Mouse (Mus musculus) ovary, postnatal 36 days (tissue): Measurements from ENCODE around the gene Sema5a.
A peak's percentile ranks its signal among the peaks of the same experiment; 100 is the strongest.

Experiments
- DNase-seq: peaks from one replicate; pipeline ENCODE4 v3.0.0; 2022; ENCODE audit warnings: low spot score, mixed read lengths

The Sema5a gene

DNA sequence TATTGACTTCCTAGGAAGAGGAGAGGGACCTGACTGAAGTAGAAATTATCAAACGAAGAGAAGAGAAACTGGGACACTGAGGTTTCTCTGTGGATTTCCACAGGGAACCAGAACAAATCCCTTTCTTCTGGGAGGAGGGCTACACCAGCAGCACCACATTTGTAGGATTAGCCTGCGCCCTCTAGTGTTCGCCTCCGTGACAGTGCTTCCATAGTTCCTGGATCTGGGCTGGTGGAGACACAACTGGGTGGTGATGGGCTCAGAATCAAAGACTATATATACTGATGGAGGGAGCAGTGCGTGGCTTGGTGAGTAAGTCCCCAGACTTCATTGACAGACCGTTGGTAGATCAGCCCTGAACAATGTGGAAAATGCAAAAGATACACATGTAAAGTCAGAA lies 193.0 kb downstream of the Sema5a start:
- DNase-seq: peak; percentile 69

DNA sequence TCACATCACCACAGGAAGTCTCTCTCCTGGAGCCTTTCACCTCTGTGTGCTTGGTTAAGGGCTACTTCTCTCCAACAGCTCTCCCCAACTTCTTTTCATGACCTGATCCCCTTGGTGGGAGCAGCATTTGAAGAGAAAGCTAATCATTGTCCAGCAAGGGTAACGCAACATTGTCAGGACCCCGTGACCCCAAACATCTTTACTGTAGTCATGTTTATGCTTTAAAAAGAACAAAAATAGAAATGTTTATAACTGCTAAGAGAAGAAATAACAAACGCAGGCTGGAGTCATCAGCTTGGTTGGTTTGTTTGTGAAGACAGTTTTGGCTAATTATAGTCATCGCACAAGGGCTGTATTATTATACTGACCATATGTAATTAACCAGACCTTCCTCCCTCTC lies 198.1 kb downstream of the Sema5a start:
- no peak for DNase-seq

DNA sequence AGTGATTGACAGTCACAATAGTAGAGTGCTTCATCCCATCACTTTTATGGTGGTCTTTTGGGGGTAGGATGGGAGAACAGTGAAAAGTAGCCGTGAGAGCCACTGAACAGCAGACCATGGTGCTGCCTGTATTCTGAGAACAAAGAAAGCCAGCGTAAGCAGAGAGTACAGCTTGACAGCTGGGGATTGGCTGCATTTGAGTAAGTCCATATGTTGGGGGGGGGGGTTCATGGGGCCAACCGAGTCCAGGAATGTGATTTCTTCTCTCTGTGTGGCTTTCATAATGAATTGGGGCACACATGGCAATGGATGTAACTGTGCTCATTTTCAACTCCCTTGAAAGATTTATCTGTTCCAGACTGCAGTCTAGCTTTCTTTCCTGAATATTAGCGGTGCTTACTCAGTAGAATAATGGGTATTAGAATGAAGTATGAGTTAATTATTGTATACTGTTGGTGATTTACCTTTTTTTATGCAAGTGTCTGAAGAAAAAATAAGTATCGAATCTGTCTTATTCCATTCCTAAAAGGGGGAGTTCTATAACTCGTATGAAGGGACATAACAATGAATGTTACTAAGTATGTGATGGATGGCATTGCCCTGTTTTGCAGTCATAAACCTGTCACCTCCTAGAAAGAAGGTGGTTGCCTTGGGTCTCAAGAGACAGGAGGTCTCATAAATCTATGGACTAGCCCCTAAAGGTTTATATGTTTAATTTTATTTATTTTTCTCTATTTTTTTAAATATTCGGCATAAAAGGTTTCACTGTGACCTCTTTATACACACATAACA lies 203.1 kb downstream of the Sema5a start:
- DNase-seq: no peak

DNA sequence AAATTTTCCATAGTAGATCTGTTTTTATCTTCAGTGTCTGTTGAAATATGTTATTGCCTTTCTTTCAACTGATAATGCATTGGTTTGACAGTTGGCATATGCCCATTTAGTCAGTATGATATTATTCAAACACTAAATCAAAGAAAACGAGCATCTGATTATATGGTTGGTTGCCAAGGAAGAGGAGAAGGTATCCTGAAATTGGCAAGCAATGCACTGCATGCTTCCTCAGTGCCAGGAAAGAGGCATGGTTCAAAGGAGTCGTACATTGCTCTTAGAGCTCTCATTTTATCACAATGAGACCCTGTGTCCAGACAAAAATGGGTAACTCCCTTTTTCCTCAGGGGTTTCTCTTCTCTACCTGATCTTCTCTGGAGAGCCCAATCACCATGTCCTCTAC lies 214.4 kb downstream of the Sema5a start:
- no peak for DNase-seq

DNA sequence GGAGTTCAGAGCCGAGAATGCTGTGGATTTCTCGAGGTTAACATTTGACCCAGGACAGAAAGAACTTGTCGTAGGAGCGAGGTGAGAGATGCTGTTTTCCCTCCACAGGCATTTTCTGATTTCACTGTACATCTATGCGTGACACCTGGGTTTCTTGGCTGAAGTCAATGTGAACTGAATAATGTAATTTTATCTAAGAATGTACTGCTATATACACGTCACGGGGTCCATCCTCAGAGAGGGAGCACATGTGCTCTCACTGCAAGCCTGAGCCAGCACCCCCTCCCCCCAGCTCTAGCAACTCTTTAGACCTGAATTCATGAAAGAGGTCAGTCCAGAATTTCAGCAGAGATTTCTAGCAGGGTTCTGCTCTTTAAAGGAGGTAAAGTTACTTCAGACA lies 215.6 kb downstream of the Sema5a start:
- no peak for DNase-seq

DNA sequence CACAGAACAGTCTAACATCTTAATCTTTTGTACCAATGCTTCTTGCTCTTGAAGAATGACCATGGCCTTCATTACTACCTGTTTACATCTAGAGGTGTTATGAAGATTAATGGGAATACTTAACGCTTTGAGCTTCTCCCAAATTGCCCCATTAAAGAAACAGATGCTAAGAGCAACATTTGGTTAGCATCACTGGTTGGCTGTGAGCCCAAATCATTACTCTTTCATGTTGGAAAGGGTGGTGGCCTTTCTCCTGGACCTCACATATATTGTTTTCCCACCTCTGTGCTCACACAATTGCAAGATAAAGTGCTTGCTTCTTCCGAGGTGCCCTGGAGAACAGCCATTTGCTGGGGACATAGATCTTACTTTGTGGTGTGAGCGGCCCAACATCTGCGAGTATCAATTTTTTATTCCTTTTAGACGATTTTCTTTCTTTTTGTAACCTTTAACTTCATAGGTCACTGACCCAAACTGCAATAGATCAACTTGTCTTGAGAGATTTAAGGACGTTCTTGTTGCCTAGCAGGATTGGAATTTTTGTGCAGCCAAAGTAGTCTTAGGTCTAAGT lies 227.0 kb downstream of the Sema5a start:
- DNase-seq: no peak

DNA sequence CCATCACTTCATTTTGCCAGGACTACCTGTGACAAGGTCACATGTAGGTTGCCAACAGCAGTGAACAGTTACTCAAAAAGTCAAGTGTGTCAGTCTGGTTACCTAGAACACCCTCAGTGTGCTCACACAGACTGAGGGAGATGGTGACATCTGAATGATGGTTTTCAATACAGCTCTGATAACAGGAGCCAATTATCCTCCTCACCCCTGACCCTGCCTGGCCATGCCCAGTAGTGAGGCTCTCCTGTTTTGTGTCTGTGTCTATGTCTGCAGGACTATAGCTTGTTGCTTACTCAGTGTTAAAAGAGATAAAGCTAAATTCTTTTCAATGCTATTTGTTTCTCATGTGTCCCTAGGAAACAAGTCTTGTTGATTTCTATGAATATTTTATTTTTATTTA lies 236.1 kb downstream of the Sema5a start:
- no peak for DNase-seq

DNA sequence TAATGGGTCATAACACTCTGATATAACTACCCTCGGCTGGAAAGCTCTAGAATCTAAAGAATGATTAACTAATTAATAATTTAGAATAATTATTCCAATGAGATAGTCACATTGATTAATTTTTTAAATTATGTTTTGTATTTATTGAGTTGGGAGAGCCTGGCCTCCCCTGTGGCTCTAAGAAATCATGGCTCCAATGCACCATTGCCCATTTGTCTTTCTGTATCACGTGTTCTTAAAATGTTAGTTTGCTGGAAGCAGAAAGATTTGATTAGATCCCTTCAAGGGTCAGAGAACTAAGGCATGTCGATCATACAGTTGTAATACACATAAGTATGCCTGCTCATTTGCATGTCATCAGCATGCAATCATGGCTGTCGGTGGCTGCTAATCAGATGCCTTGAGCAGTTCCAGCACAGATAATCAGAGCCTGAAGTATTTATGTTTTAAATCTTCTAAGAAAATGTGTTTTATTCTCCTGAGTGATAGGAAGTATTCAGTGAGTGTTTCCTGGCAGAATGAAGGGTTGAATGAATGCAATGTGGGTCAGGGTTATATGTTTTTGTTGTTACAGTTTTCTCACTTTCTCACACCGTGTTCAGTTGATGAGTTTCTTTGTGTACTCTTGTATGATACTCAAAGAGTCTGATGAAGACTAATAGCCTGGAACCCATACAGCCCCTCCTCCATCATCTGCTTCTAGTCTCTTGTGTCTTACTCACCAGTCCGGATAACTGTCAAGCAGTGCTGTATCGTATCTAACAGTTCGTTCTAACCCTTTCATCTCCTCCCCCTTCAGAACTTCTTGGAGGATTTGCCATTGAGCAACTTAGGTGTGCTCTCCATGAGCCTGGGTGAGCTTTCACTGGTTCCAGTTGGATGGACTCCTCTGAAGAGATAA lies 240.7 kb downstream of the Sema5a start:
- DNase-seq: no peak

DNA sequence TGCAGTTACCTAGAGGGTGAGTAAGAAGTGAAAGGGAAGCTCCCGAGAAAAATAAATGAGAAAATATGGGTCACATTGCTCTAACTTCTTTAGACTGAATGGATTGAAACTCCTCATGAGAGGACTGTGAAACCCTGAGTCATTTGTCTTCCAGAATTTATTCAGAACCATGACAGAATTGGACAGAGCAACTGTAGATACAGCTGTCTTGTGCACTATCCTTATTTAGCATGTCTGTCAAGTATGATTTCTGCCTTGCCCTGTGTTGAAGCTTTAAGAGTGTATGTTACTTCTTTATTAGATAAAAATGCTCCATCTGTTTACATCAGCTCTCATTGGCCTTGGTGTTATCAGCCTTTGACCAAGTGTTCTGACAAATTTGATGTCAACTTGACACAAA lies 243.4 kb downstream of the Sema5a start:
- no peak for DNase-seq

DNA sequence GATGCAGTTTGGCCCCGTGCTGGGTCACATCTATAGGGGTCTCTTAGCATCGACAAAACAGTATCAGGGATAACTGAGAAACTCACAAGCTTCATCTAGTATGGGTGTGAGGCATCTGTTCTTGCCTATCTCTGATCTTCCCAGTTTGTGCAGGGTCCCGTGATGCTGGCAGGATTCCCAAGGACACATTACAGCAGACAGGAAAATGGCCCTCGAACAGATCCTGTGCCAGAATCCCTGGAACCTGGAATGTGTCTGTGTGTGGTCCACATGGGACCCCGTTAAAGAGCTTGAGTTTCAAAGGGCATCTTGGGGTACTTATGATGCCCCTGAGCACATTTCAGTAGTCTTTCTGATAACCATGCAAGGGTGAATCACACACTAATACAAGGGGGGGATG lies 249.6 kb downstream of the Sema5a start:
- peak; percentile 46 for DNase-seq

DNA sequence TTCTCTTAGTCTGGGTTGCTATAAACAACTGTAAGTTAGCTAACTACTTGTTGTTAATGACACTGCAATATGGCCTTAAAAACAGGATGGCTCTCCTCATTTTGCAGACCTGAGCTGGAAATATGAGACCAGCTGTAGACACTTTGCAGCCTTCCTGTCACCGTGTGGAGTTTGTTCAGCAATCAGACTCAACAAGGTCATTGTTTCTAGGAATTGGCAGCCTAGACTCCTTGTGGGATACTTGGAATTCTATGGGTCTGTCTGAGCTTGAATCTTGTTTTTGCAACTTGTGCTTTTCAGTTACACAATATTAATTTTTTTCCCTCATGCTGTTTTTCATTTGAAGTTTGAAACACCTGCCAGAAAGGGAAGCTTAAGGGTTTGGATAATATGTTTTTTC lies 250.3 kb downstream of the Sema5a start:
- DNase-seq: no peak

DNA sequence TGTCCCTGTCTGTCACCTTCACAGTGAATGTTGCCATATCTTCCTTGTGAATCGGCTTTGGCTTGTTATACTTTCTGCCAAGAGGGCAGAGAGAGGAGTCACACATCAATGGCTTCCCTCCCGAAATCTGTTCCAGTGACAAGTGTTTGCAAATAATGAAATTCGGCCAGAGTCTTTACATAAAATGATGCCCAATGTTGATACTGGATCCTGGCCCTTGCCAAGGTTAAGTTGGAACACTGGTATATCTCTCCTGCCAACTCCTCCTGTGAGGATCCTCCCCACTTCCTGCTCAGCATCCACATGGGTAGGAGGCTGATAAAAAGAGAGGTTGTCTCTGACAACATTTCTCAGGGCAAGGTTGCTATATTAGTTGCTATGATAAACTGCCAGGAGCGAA lies 252.3 kb downstream of the Sema5a start:
- no peak for DNase-seq

DNA sequence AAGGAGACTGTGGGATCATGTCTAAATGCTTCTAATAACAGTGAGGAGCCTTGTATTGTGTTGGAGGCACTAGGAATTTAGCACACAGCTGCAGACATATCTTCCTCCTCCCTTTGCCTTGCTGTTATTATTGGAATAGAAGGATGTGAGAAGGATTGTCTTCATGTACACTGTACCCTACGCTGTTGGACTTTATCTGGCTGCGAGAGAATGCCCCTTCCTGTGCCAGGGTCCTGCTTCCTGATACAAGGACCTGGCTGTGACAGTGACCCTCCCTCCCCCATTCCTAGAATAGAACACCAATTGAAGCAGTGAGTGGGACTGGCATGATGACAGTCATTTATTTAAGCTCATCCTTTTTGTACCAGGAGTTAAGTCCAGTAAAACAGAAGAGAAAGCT lies 261.3 kb downstream of the Sema5a start:
- no peak for DNase-seq

DNA sequence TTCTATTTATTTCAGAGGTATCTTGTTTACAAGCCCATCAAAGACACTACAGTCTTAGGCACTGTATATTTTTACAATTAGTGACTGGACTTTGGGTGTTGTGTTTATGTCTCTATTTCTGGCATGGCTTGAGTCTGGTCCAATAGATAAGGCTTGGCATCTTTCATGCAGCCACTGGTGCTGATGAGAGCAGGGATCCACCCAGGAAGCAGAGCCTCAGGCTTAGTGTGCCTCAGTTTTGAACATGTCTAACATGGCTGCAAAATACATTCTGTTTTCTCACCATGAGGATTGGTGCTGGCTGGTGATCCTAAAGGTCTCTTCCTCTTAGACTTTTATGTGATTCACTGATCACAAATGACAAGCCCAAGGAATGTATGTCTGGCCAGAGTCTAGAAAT lies 263.7 kb downstream of the Sema5a start:
- no peak for DNase-seq

DNA sequence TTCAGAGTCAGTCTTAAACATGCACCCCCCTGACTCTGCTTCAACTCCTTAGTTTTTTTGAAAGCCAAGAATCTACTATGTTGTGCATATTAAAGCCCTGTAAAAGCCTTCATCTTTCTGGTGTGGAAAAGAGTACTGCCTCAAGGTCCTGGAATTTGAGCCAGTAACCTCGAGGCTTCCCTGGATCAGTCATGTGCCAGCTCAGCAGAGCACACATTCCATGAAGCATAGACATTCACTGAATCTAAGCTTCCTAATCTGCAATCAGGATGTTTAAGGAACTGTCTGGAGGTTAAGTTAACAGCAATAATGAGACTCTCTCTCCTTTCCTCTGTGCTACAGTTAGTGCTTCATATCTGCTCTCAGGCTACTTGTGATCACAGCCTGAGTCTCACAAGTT lies 270.3 kb downstream of the Sema5a start:
- DNase-seq: no peak

DNA sequence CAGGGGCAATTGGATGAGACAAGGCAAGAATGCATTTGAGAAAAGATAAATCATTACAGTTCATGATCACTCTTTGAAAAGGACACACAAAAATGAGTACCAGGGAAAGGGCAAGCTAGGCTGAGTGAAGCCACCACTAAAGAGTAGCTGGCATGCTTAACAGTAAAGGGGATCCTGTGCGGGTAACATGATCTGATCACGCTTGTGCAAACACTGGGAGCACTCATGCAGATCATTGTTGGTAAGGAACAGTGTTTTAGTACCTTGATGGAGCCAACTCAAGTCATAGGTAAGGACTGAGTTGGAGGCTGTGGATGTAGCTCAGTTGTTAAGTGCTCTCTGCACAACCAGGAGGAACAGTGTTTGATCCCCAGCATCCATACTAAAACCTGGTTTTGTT lies 273.3 kb downstream of the Sema5a start:
- DNase-seq: no peak

DNA sequence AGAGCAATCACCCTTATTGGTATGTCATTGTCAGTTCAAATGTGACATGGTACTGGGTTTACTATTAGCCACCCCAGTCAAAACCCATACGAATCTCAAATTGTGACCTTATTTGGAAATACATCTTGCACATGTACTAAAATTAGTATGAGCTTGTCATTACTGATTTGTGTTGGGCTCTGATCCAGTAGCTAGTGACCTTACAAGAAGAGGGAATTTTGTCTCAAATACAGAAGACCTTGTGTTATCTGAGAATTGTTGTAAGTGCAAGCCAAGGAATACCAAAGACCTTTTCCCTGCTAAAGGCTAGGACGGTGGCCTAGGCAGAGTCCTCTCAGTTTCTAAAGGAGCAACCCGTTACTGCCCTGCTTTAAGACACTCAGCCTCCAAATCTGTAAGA lies 287.9 kb downstream of the Sema5a start:
- DNase-seq: no peak

DNA sequence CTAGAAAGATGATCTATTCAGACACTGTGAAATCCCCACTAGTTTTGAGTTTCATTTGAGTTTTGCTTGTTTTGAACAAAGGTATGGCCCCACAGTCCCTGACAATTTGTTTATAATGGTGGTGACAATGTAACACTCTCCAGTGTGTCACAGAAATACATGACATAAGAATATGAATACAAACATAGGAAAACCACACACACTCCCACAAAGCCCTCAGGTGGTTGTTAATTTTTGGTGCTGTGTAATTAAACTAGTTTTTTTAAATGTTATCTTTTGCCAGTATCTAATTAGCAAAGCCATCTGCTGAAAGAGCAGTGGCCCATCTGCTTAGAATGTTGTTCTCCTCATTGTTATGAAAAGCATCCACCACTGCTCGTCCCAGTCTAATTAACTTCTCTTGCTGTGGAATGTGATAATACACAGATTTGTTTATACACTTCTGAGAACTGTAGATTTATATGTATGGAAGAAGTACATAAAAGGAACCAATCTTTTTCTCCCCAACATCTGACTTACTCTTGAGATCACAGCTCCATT lies 289.0 kb downstream of the Sema5a start:
- no peak for DNase-seq

DNA sequence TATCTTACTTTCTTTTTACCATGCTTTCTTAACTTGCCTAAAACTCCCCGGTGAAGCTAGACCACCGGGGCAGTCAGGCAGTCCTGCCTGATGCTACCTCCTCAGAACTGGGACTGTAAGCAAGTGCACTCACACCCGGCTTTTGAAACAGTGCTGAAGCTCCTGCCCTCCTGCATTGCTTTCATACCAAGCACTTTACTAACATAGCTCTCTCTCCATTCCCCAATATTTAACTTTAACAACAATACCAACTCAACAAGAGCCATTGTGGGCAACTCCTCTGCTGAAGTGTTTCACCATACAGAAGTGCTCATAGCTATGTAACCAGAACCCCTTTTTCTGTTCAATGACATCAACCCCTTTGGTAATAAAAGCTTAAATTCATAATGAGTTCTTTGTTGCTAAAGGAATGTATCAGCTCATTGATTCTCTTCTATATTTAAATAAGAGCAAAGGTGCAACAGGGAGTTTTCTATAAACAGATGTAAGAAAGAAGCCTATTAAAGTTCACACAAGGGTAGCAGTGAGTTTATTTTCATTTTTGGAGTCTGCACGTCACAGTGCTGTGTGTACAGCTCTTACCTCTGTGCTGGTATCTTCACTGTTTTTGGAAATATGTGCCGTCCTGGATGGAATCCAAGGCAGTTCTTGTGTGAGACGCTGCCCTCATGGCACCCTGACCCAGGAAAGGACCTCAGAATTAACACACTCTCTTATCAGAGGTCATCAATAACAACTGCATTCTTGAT lies 292.3 kb downstream of the Sema5a start:
- DNase-seq: peak; percentile 57

DNA sequence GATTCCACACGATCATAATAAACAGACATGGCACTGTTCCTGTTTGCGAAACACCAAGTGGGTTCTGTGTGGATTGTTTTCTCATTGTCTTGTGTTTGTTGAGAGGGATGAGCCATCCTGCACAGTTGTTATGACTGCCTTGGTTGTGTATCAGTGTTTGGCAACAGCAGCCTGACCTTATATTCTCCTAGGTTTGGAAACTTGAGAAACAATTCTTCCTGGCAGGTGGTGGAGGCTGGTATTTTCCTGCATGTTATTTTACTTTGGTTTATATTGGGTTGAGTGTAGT lies 292.8 kb downstream of the Sema5a start:
- DNase-seq: no peak

DNA sequence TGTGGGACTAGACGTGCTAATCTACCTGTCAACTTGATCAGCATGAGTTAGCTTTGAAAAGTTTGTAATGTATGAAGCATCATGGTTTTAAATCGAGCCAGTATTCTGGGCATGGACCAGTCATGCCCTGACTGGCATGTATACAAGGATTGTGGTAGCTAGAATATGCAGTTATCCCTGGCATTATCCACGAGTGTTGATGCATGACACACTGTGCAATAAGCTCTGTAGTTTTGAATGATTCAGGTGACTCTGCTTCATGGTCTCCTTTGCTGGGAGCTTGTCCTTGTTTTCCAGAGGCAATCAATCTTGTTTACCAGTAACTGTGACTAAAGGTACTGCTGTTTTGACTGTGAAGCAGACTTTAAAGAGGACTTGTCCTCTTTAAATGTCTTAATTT lies 293.5 kb downstream of the Sema5a start:
- no peak for DNase-seq

DNA sequence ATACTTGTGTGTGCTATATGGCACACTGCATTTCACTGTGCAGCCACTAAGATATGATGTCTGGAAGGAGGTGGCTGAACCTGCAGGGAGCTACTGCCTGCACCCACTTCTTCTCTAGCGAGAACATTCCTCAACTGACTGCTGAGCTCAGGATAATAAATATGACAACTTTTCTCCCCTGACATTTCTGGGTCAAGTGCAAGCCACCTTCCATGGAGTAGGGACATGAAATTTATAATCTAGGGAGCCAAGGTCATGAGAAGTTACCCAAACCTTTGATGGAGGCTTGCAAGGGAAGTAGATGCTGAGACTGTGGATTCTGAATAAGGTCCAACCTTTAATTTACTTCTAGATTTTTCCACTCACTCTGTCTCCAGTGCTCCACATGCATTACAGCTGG lies 298.1 kb downstream of the Sema5a start:
- no peak for DNase-seq
